Mouse (Mus musculus) stomach, postnatal 0 days (tissue): ENCODE measurements around the gene Wiz.

ENCODE experiments used
- CTCF ChIP-seq: IDR thresholded peaks from 2 replicates; pipeline ENCODE4 v1.5.1; 2016; ENCODE audit warnings: antibody characterized with exemption, low read depth, mild to moderate bottlenecking, moderate library complexity
- EP300 ChIP-seq: optimal IDR thresholded peaks from 2 replicates; pipeline ENCODE3; 2016; ENCODE audit warnings: antibody characterized with exemption

DNA sequence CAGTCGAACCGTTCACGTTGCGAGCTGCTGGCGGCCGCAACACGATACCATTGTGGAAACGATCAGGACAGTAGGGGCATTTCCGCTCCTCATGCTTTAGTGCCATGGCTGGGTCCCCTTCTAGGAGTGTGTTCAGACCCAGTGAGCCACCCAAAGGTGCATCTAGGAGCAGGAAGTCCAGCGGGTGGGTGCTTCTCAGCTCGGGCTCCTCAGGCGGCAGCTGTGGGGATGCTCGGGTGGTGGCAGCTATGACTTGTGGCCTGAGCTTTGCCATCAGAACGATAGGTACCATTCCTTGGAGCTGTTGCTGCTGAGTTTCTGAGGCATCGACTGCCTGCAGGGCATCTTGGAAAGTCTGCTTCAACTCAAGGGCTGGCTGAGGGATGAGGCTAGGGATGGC lies 12.8 kb downstream of the Wiz start:
- no peak for TF ChIP-seq CTCF
- TF ChIP-seq EP300: no peak
